Mouse (Mus musculus): ENCODE results near the gene Gm10778. TPM values are rescaled to one million over a fixed set of nuclear protein-coding genes. Genes with fewer than 3 reads are reported as not detected.
"Not testable (repeated sequence)": the region's sequence is repeated elsewhere in the genome, so short reads cannot be mapped to it uniquely, and the experiment has no call there.

Gm10778 gene
- polyA plus RNA-seq, 1 experiment, result 0.08 TPM

DNA sequence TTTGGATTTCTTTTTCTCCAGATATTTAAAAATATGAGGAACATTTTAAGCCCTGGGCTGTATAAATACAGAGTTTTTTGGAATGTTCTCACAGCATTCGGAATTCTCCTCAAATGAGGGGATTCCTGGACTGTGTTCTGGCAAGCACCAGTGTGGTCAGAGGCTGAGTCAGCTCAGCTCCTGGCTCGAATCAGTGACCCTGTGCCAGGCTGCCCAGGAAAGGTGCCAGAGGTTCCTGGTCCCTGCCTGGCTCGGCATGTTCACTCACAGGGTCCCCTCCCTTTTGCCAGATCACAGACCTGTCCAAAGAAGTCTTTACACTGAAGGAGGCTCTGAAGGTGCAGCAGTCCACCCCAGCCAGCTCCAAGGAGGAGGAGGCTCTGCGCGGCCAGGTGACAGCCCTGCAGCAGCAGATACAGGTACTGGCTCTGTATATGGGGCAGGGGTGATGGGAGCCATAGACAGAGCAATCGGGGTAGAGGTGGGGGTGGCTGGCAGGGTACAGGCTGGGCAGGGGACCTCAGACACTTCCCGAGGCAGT lies 2.8 kb upstream of the Gm10778 start:
- H3K4me3 ChIP-seq (ENCODE audit: low read depth, low read length), result no peak overlapping the region
- no peaks in the 10 kb centered on the region for H3K27me3 ChIP-seq (ENCODE audit: control insufficient read depth, insufficient read depth, low read length)
- peaks cover 9% of the 10 kb centered on the region; the same call in 1 of the 2 replicates for H3K4me1 ChIP-seq (ENCODE audit: control insufficient read depth, insufficient read depth, insufficient read length, low read length)
- no peaks in the 10 kb centered on the region for H3K36me3 ChIP-seq (ENCODE audit: control insufficient read depth, insufficient read depth, low read length)
- WGBS, result 82% methylated on average over 7 of the region's 7 CpGs
- TF ChIP-seq POLR2A (IDR thresholded peaks at IDR 0.05; ENCODE audit: low read depth, low read length), result no peak
- TF ChIP-seq CTCF (IDR thresholded peaks at IDR 0.05; ENCODE audit: extremely low read depth, insufficient read length, insufficient replicate concordance, low read depth, low read length), result no peak
- H3K27ac ChIP-seq (ENCODE audit: insufficient read depth, low read depth, low read length), result no peak overlapping the region

DNA sequence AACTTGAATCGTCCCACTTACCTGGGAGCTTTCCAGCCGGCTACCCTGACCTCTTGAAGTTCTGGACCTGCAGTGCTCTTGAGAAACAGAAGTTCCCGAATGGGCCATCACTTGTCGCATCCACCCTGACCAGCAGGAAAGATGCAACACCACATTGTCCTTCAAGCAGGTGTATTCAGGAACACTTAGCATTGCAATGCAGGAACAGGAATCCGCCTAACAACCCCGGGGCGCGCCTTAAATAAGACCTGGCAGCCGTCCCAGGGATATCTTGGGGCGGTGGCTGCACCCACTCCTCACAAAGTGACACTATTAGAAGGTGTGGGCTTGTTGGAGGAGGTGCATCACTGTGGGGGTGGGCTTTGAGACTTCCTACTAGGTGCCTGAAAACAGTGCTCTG lies 6.3 kb downstream of the Gm10778 start:
- 96% methylated on average over 10 of the region's 10 CpGs for WGBS
- Histone ChIP-seq H3K27me3 (ENCODE audit: control insufficient read depth, insufficient read depth, low read length) (no peaks in the 10 kb centered on the region), H3K27ac (ENCODE audit: insufficient read depth, low read depth, low read length) (no peak overlapping the region), H3K4me3 (ENCODE audit: low read depth, low read length) (no peak overlapping the region), H3K4me1 (ENCODE audit: control insufficient read depth, insufficient read depth, insufficient read length, low read length) (no peaks in the 10 kb centered on the region), H3K36me3 (ENCODE audit: control insufficient read depth, insufficient read depth, low read length) (peaks cover 9% of the 10 kb centered on the region; the same call in 1 of the 2 replicates)
- TF ChIP-seq POLR2A (IDR thresholded peaks at IDR 0.05; ENCODE audit: low read depth, low read length) (no peak), CTCF (IDR thresholded peaks at IDR 0.05; ENCODE audit: extremely low read depth, insufficient read length, insufficient replicate concordance, low read depth, low read length) (no peak)

DNA sequence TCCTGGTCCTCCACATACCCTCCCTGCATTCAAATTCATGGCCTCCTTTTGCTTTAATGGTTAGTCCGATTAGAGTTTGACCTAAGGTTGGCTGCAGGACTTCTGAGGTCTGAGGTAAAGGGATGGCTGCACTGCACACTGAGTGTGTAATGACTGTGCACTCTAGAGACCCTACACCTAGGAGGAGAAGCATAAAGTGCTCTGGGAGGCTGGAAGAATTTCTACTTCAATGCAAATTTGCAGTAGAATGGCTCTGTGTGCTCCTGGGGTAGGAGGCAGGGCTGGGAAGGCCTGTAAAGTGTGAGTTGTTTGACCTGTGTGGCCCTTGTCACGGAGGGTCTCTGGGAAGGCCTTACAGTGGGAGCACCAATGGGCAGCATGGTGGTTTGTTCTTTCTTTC lies 7.3 kb downstream of the Gm10778 start:
- TF ChIP-seq CTCF (IDR thresholded peaks at IDR 0.05; ENCODE audit: extremely low read depth, insufficient read length, insufficient replicate concordance, low read depth, low read length) (no peak), POLR2A (IDR thresholded peaks at IDR 0.05; ENCODE audit: low read depth, low read length) (no peak)
- WGBS, result 98% methylated on average over 2 of the region's 2 CpGs
- no peak overlapping the region for H3K27ac ChIP-seq (ENCODE audit: insufficient read depth, low read depth, low read length)
- H3K27me3 ChIP-seq (ENCODE audit: control insufficient read depth, insufficient read depth, low read length), result no peaks in the 10 kb centered on the region
- no peak overlapping the region for H3K4me3 ChIP-seq (ENCODE audit: low read depth, low read length)
- H3K4me1 ChIP-seq (ENCODE audit: control insufficient read depth, insufficient read depth, insufficient read length, low read length), result no peaks in the 10 kb centered on the region
- H3K36me3 ChIP-seq (ENCODE audit: control insufficient read depth, insufficient read depth, low read length), result peaks cover 9% of the 10 kb centered on the region; the same call in 1 of the 2 replicates

DNA sequence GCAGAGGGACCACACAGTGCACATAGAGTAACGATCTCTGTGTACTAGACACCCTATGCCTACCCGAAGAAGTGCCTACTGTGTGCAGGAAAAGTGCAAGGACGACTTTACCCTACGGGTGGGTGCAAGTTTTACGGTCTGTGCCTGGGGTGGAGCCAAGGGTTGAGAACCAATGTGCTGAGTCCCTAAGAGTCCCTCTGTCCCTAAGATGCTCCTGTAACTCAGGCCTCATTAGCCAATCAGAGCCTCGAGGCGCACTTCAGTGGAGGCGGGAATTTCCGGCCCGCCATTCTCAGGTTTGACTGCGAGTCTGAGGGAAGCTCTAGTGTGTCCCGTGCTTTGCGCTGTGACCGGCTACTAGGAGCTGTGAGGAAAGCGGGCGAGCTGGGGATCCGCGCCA lies 38.3 kb downstream of the Gm10778 start:
- no CpG with 5 or more reads among the region's 18 CpGs for WGBS
- not testable (repeated sequence) for H3K27ac ChIP-seq (ENCODE audit: insufficient read depth, low read depth, low read length); H3K27me3 ChIP-seq (ENCODE audit: control insufficient read depth, insufficient read depth, low read length); H3K36me3 ChIP-seq (ENCODE audit: control insufficient read depth, insufficient read depth, low read length); H3K4me1 ChIP-seq (ENCODE audit: control insufficient read depth, insufficient read depth, insufficient read length, low read length); H3K4me3 ChIP-seq (ENCODE audit: low read depth, low read length)

DNA sequence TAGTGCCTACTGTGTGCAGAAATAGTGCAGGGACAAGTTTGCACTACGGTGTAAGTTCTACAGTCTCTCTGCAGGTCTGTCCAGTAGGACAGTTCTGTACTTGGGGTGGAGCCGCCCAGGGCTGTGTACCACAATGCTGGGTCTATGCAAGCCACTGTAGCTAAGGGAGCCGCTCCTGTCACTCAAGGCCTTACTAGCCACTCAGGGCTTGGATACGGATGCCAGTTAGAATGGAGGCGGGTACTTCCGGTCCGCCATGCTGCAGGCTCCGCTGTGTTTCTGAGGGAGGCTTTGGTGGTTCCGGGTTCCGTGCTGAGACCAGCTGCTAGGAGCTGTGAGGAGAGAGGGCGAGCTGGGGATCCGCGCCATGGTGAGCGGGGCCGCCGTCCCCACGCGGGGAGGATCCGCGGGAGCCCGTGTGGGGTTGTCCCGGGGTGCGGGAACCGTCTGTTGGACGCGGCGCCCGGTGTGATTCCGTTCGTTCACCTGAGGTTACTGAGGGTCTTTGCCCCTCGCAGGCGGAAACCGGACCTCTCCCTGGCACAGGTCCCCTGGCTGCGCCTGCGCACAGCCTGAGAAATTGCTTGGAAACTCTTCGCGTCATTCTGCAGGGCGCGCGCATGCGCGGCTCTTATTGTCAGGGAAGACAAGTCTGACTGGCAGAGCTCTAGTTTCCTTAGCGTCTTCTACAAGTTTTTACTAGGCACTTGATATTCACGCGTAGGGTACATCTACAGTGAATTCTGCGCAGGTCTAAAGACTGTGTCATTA lies 55.9 kb downstream of the Gm10778 start, which contains the start of gene Zfp433:
Zfp433 (plus strand) TSS at position 295 of the 771 bp plus-strand sequence.
- not testable (repeated sequence) for H3K4me1 ChIP-seq (ENCODE audit: control insufficient read depth, insufficient read depth, insufficient read length, low read length); H3K4me3 ChIP-seq (ENCODE audit: low read depth, low read length); H3K36me3 ChIP-seq (ENCODE audit: control insufficient read depth, insufficient read depth, low read length); H3K27ac ChIP-seq (ENCODE audit: insufficient read depth, low read depth, low read length); H3K27me3 ChIP-seq (ENCODE audit: control insufficient read depth, insufficient read depth, low read length)
- WGBS, result no CpG with 5 or more reads among the region's 46 CpGs

Other genes starting within 250 kb of the Gm10778 start
- 15.5 and 19.4 TPM in 2 replicates for gene Nfic, start 193.4 kb upstream of the Gm10778 start, polyA plus RNA-seq (2012; rRNA removed)
- 1.1 and 3.3 TPM in 2 replicates for gene Celf5, start 166.3 kb upstream of the Gm10778 start, polyA plus RNA-seq (2012; rRNA removed)
- gene Ncln, start 152.7 kb upstream of the Gm10778 start, polyA plus RNA-seq (2012; rRNA removed), result 196 and 354 TPM in 2 replicates
- gene S1pr4, start 148.9 kb upstream of the Gm10778 start, polyA plus RNA-seq (2012; rRNA removed), result 4.0 and 5.6 TPM in 2 replicates
- 1.5 and 3.0 TPM in 2 replicates for gene Gna15, start 124.8 kb upstream of the Gm10778 start, polyA plus RNA-seq (2012; rRNA removed)
- 318 and 828 TPM in 2 replicates for gene Gna11, start 103.9 kb upstream of the Gm10778 start, polyA plus RNA-seq (2012; rRNA removed)
- 1,054 and 3,003 TPM in 2 replicates for gene Aes, start 89.6 kb upstream of the Gm10778 start, polyA plus RNA-seq (2012; rRNA removed)
- 17.8 and 20.4 TPM in 2 replicates for gene Tle2, start 74.5 kb upstream of the Gm10778 start, polyA plus RNA-seq (2012; rRNA removed)
- gene Tle6, start 48.0 kb upstream of the Gm10778 start, polyA plus RNA-seq (2012; rRNA removed), result 7.3 and 34.4 TPM in 2 replicates
- gene BC025920, start 42.8 kb upstream of the Gm10778 start, polyA plus RNA-seq (2012; rRNA removed), result 0.33 and 0.58 TPM in 2 replicates
- gene Sirt6, start 21.3 kb upstream of the Gm10778 start, polyA plus RNA-seq (2012; rRNA removed), result 16.4 and 34.7 TPM in 2 replicates
- gene Ankrd24, start 20.5 kb upstream of the Gm10778 start, polyA plus RNA-seq (2012; rRNA removed), result 11.3 and 24.2 TPM in 2 replicates
- 0.05 TPM in 1 of 2 replicates, not detected in the other for gene Zfp433, start 55.8 kb downstream of the Gm10778 start, polyA plus RNA-seq (2012; rRNA removed)
- not detected in 2 replicates for gene Gm3055, start 122.1 kb downstream of the Gm10778 start, polyA plus RNA-seq (2012; rRNA removed)
- not detected in 2 replicates for gene Gm4767, start 163.1 kb downstream of the Gm10778 start, polyA plus RNA-seq (2012; rRNA removed)
- gene Gm32687, start 214.9 kb downstream of the Gm10778 start, polyA plus RNA-seq (2012; rRNA removed), result 0.09 TPM in 1 of 2 replicates, not detected in the other